Mouse (Mus musculus) olfactory bulb, adult 2 months (tissue): ENCODE results near the gene Pih1h3b. TPM values are rescaled to one million over a fixed set of nuclear protein-coding genes. Genes with fewer than 3 reads are reported as not detected.

Source experiments
- H3K27ac ChIP-seq: fragments of 200-500 bp; 2 replicates; pipeline ENCODE4 v1.5.1; 2012; ENCODE audit warnings: low read depth, low read length; ENCODE audit not compliant: insufficient read depth
- H3K4me1 ChIP-seq: fragments of 200-500 bp; 2 replicates; pipeline ENCODE4 v1.6.1; 2012; ENCODE audit warnings: low read length; ENCODE audit not compliant: control insufficient read depth, insufficient read depth
- H3K4me3 ChIP-seq: fragments of 200-500 bp; 2 replicates; pipeline ENCODE4 v1.5.1; 2012; ENCODE audit warnings: mild to moderate bottlenecking, low read depth, low read length, moderate library complexity; ENCODE audit not compliant: insufficient read depth
- CTCF ChIP-seq: fragments of 200-500 bp; IDR thresholded peaks from 2 replicates; pipeline ENCODE4 v1.5.1; 2012; ENCODE audit warnings: low read depth, mild to moderate bottlenecking, low read length, moderate library complexity; ENCODE audit not compliant: insufficient read depth
- POLR2A ChIP-seq: fragments of 200-500 bp; IDR thresholded peaks from 2 replicates; pipeline ENCODE4 v1.6.1; 2012; ENCODE audit warnings: mild to moderate bottlenecking, low read depth, low read length, moderate library complexity; ENCODE audit not compliant: insufficient read depth
- WGBS: fragments of 180-500 bp; shearing (Covaris S2); methylation state at CpG from one replicate; pipeline ENCODE4 v1.1.7; 2018; 5-methylcytosine and 5-hydroxymethylcytosine counted together
- polyA plus RNA-seq: library from polyadenylated mRNA; stranded (reverse); fragments of >200 nt; gene quantifications from 2 replicates; pipeline ENCODE4 v1.2.4, GENCODE M21; 2012; ENCODE audit warnings: low replicate concordance; ENCODE audit not compliant: missing spikeins, insufficient read depth, insufficient read length

Pih1h3b gene
- not detected in 2 replicates for polyA plus RNA-seq

GRCm38 (mm10) chrX:140062135-140062975, at the start of gene Pih1h3b, which contains the start of gene Nup62cl:
TSS of gene Pih1h3b (plus strand) at chrX:140062879.
TSS of gene Nup62cl (minus strand) at chrX:140062712.
- 26% methylated on average over 64 of the region's 64 CpGs for WGBS
- TF ChIP-seq CTCF (no peak), POLR2A (no peak)
- no peak within 1 kb of the TSS for H3K27ac ChIP-seq
- H3K4me3 ChIP-seq, result peak within 1 kb of the TSS; percentile 40
- 0 out of 2 replicates have a peak, but pooled peaks cover 5% of the 10 kb centered on the region for H3K4me1 ChIP-seq

GRCm38 (mm10) chrX:140060886-140061874, 1.5 kb upstream of the Pih1h3b start:
- Histone ChIP-seq H3K4me1 (0 out of 2 replicates have a peak, but pooled peaks cover 5% of the 10 kb centered on the region), H3K27ac (no peak overlapping the region), H3K4me3 (peak overlapping the region; percentile 7; the same call in 1 of the 2 replicates)
- 20% methylated on average over 84 of the region's 90 CpGs for WGBS
- TF ChIP-seq POLR2A (no peak), CTCF (no peak)

- Histone ChIP-seq H3K4me3 (no peak overlapping the region), H3K4me1 (no peaks in the 10 kb centered on the region), H3K27ac (no peak overlapping the region)
- no peak for TF ChIP-seq CTCF
- 93% methylated on average over 2 of the region's 2 CpGs for WGBS
These were observed 19.9 kb downstream of the Pih1h3b start for GRCm38 (mm10) chrX:140082535-140082934.

- TF ChIP-seq POLR2A (no peak), CTCF (no peak)
- 81% methylated on average over 2 of the region's 2 CpGs for WGBS
- H3K4me1 ChIP-seq, result no peaks in the 10 kb centered on the region
- H3K4me3 ChIP-seq, result no peak overlapping the region
- H3K27ac ChIP-seq, result no peak overlapping the region
These were observed 31.4 kb downstream of the Pih1h3b start for GRCm38 (mm10) chrX:140094066-140094465.

Other genes starting within 250 kb of the Pih1h3b start
- gene Morc4, start 191.2 kb upstream of the Pih1h3b start, polyA plus RNA-seq, result not detected in 2 replicates
- gene Rbm41, start 64.3 kb upstream of the Pih1h3b start, polyA plus RNA-seq, result not detected in 2 replicates
- gene Nup62cl, start 167 bp upstream of the Pih1h3b start, polyA plus RNA-seq, result not detected in 2 replicates